Mouse (Mus musculus) testis, postnatal 14 days (tissue): ENCODE measurements around the gene Pkp3.

Experiments used
- DNase-seq: peaks from one replicate; pipeline ENCODE4 v3.0.0; 2021; ENCODE audit warnings: low spot score

Pkp3 gene

GRCm38 (mm10) chr7:141057541-141057940 lies 20.5 kb upstream of the Pkp3 start:
- no peak for DNase-seq

GRCm38 (mm10) chr7:141058601-141059341 lies 19.2 kb upstream of the Pkp3 start:
- no peak for DNase-seq

- DNase-seq, result peak; percentile 56
Measured at GRCm38 (mm10) chr7:141059929-141060328, 18.1 kb upstream of the Pkp3 start.

GRCm38 (mm10) chr7:141060426-141061242 lies 17.4 kb upstream of the Pkp3 start, which contains the start of gene B4galnt4:
B4galnt4 (plus strand) TSS chr7:141061104.
- peak; percentile 53 for DNase-seq

GRCm38 (mm10) chr7:141061269-141061692 lies 16.7 kb upstream of the Pkp3 start:
- no peak for DNase-seq

- DNase-seq, result no peak
Measured at GRCm38 (mm10) chr7:141062525-141062924, 15.5 kb upstream of the Pkp3 start.

GRCm38 (mm10) chr7:141063353-141063752 lies 14.7 kb upstream of the Pkp3 start:
- no peak for DNase-seq

GRCm38 (mm10) chr7:141064175-141064574 lies 13.8 kb upstream of the Pkp3 start:
- no peak for DNase-seq

GRCm38 (mm10) chr7:141064576-141064975 lies 13.4 kb upstream of the Pkp3 start:
- no peak for DNase-seq

- no peak for DNase-seq
Measured at GRCm38 (mm10) chr7:141068351-141068750, 9.7 kb upstream of the Pkp3 start.

GRCm38 (mm10) chr7:141070058-141070862 lies 7.8 kb upstream of the Pkp3 start:
- no peak for DNase-seq

- no peak for DNase-seq
Measured at GRCm38 (mm10) chr7:141072017-141072745, 5.8 kb upstream of the Pkp3 start.

- no peak for DNase-seq
Measured at GRCm38 (mm10) chr7:141073782-141074181, 4.2 kb upstream of the Pkp3 start.

GRCm38 (mm10) chr7:141078876-141079275 lies 858 bp downstream of the Pkp3 start:
- no peak for DNase-seq

GRCm38 (mm10) chr7:141079481-141080449 lies 1.7 kb downstream of the Pkp3 start:
- no peak for DNase-seq

- DNase-seq, result no peak
Measured at GRCm38 (mm10) chr7:141087894-141088293, 9.9 kb downstream of the Pkp3 start.

GRCm38 (mm10) chr7:141088473-141088872 lies 10.5 kb downstream of the Pkp3 start:
- no peak for DNase-seq

- DNase-seq, result no peak
Measured at GRCm38 (mm10) chr7:141090228-141090627, 12.2 kb downstream of the Pkp3 start.

GRCm38 (mm10) chr7:141092051-141092735 lies 14.2 kb downstream of the Pkp3 start:
- peak; percentile 70 for DNase-seq

- no peak for DNase-seq
Measured at GRCm38 (mm10) chr7:141093950-141094349, 15.9 kb downstream of the Pkp3 start.
